Mouse (Mus musculus): Measurements from ENCODE around the gene Ptpn12. TPM values are rescaled to one million over a fixed set of nuclear protein-coding genes. Genes with fewer than 3 reads are reported as not detected.

The Ptpn12 gene
- total RNA-seq, 2 experiments from 2014 or later: 33.5 to 35.2 TPM

Other genes starting within 250 kb of the Ptpn12 start
- 10 to 100 TPM; 23.2 to 24.9 TPM for gene Phtf2, start 173.8 kb downstream of the Ptpn12 start, total RNA-seq (2021)
- gene Tmem60, start 173.7 kb downstream of the Ptpn12 start, total RNA-seq (2021): 10 to 100 TPM; 22.0 to 23.3 TPM
- 10 to 100 TPM; 13.7 to 14.7 TPM for gene Rsbn1l, start 99.5 kb downstream of the Ptpn12 start, total RNA-seq (2021)
- 1 to 10 TPM; 3.5 to 4.7 TPM for gene Gsap, start 130.3 kb upstream of the Ptpn12 start, total RNA-seq (2021)

Measured in left cerebral cortex, postnatal 14 days (tissue).